Mouse (Mus musculus) adrenal gland, adult 2 months (tissue): ENCODE data around the gene Dach1. TPM values are rescaled to one million over a fixed set of nuclear protein-coding genes. Genes with fewer than 3 reads are reported as not detected.

Source experiments
- DNase-seq: peaks from one replicate; pipeline ENCODE4 v3.0.0; 2021
- polyA plus RNA-seq: library from polyadenylated mRNA; depleted of rRNA; stranded (reverse); fragments of >200 nt; gene quantifications from 2 replicates; pipeline ENCODE4 v1.2.3, GENCODE M21; 2012
- total RNA-seq, 2 experiments: library from RNA; stranded (reverse); gene quantifications; 2 replicates each; pipeline ENCODE4 v1.2.3; 2021

Dach1 gene
- total and polyA plus RNA-seq, 3 experiments = 1.7 to 4.8 (median 3.6) TPM

GRCm38 (mm10) chr14:98035261-98035660 is 134.3 kb downstream of the Dach1 start:
- DNase-seq = no peak

GRCm38 (mm10) chr14:98023540-98023939 is 146.0 kb downstream of the Dach1 start:
- no peak for DNase-seq

- DNase-seq = no peak
Measured at GRCm38 (mm10) chr14:98014053-98014452, 155.5 kb downstream of the Dach1 start.

- DNase-seq = no peak
Measured at GRCm38 (mm10) chr14:98008501-98008900, 161.1 kb downstream of the Dach1 start.

GRCm38 (mm10) chr14:98002021-98002680 is 167.4 kb downstream of the Dach1 start:
- DNase-seq = no peak

GRCm38 (mm10) chr14:97998584-97998983 is 171.0 kb downstream of the Dach1 start:
- no peak for DNase-seq

- DNase-seq = no peak
Measured at GRCm38 (mm10) chr14:97983251-97983650, 186.3 kb downstream of the Dach1 start.

- DNase-seq = no peak
Measured at GRCm38 (mm10) chr14:97982676-97983075, 186.9 kb downstream of the Dach1 start.

- no peak for DNase-seq
Measured at GRCm38 (mm10) chr14:97980879-97981278, 188.7 kb downstream of the Dach1 start.

GRCm38 (mm10) chr14:97976091-97976490 is 193.5 kb downstream of the Dach1 start:
- DNase-seq = no peak

GRCm38 (mm10) chr14:97975447-97975846 is 194.1 kb downstream of the Dach1 start:
- DNase-seq = no peak

GRCm38 (mm10) chr14:97964543-97965069 is 205.0 kb downstream of the Dach1 start:
- no peak for DNase-seq

GRCm38 (mm10) chr14:97963624-97964023 is 205.9 kb downstream of the Dach1 start:
- no peak for DNase-seq

GRCm38 (mm10) chr14:97956356-97956755 is 213.2 kb downstream of the Dach1 start:
- DNase-seq = no peak

- no peak for DNase-seq
Measured at GRCm38 (mm10) chr14:97945471-97945870, 224.1 kb downstream of the Dach1 start.

- no peak for DNase-seq
Measured at GRCm38 (mm10) chr14:97944643-97945268, 224.8 kb downstream of the Dach1 start.

GRCm38 (mm10) chr14:97942361-97942760 is 227.2 kb downstream of the Dach1 start:
- DNase-seq = no peak

GRCm38 (mm10) chr14:97896622-97897021 is 272.9 kb downstream of the Dach1 start:
- DNase-seq = no peak

- DNase-seq = no peak
Measured at GRCm38 (mm10) chr14:97881976-97882375, 287.6 kb downstream of the Dach1 start.

- no peak for DNase-seq
Measured at GRCm38 (mm10) chr14:97871001-97871400, 298.6 kb downstream of the Dach1 start.

GRCm38 (mm10) chr14:97858384-97858783 is 311.2 kb downstream of the Dach1 start:
- no peak for DNase-seq

GRCm38 (mm10) chr14:97857276-97857675 is 312.3 kb downstream of the Dach1 start:
- DNase-seq = no peak

GRCm38 (mm10) chr14:97855345-97855744 is 314.2 kb downstream of the Dach1 start:
- DNase-seq = no peak

GRCm38 (mm10) chr14:97850486-97850885 is 319.1 kb downstream of the Dach1 start:
- DNase-seq = no peak
